Mouse (Mus musculus): Measurements from ENCODE around the gene Nuak2. TPM values are rescaled to one million over a fixed set of nuclear protein-coding genes. Genes with fewer than 3 reads are reported as not detected.
A peak's percentile ranks its signal among the peaks of the same experiment; 100 is the strongest.

Nuak2 gene
- polyA plus RNA-seq, 1 experiment from 2014 or later, result 38.0 TPM

- H3K27me3 ChIP-seq (ENCODE audit: control insufficient read depth, insufficient read depth, low read length), result no peaks in the 10 kb centered on the region
- 63% methylated on average over 6 of the region's 6 CpGs for WGBS
- ATAC-seq (ENCODE audit: low FRiP score, low TSS enrichment), result no peak
These were observed 21.0 kb downstream of the Nuak2 start for GRCm38 (mm10) chr1:132336921-132337320.

GRCm38 (mm10) chr1:132338027-132338660 is 22.2 kb downstream of the Nuak2 start:
- H3K4me1 ChIP-seq (ENCODE audit: control insufficient read depth, insufficient read depth, low read length), result peaks cover 37% of the 10 kb centered on the region
- no peaks in the 10 kb centered on the region for H3K27me3 ChIP-seq (ENCODE audit: control insufficient read depth, insufficient read depth, low read length)
- no peak overlapping the region for H3K4me3 ChIP-seq (replicated peaks; ENCODE audit: low read depth, low read length)
- H3K9ac ChIP-seq (replicated peaks; ENCODE audit: low read length), result no peak overlapping the region
- no peak overlapping the region for H3K27ac ChIP-seq (replicated peaks; ENCODE audit: low read depth, low read length)
- H3K4me2 ChIP-seq (ENCODE audit: low read length), result no peak overlapping the region
- WGBS, result 41% methylated on average over 8 of the region's 8 CpGs
- no peaks in the 10 kb centered on the region for H3K9me3 ChIP-seq (ENCODE audit: control insufficient read depth, low read length)
- H3K36me3 ChIP-seq (ENCODE audit: control insufficient read depth, insufficient read depth, low read length), result no peaks in the 10 kb centered on the region; the same call in 1 of the 2 replicates
- no peak for ATAC-seq (ENCODE audit: low FRiP score, low TSS enrichment)
- DNase-seq, result no peak

More at GRCm38 (mm10) chr1:132336921-132337320, 21.0 kb downstream of the Nuak2 start:
- H3K4me3 ChIP-seq (replicated peaks; ENCODE audit: low read depth, low read length), result no peak overlapping the region
- DNase-seq, result peak; percentile 2
- peaks cover 11% of the 10 kb centered on the region for H3K36me3 ChIP-seq (ENCODE audit: control insufficient read depth, insufficient read depth, low read length)
- no peak overlapping the region for H3K27ac ChIP-seq (replicated peaks; ENCODE audit: low read depth, low read length)
- H3K9ac ChIP-seq (replicated peaks; ENCODE audit: low read length), result no peak overlapping the region
- H3K4me2 ChIP-seq (ENCODE audit: low read length), result no peak overlapping the region
- peaks cover 49% of the 10 kb centered on the region for H3K4me1 ChIP-seq (ENCODE audit: control insufficient read depth, insufficient read depth, low read length)
- H3K9me3 ChIP-seq (ENCODE audit: control insufficient read depth, low read length), result no peaks in the 10 kb centered on the region

GRCm38 (mm10) chr1:132341731-132342501 is 26.0 kb downstream of the Nuak2 start:
- no peaks in the 10 kb centered on the region for H3K36me3 ChIP-seq (ENCODE audit: control insufficient read depth, insufficient read depth, low read length)
- peaks cover 9% of the 10 kb centered on the region; the same call in 1 of the 2 replicates for H3K4me1 ChIP-seq (ENCODE audit: control insufficient read depth, insufficient read depth, low read length)
- no peaks in the 10 kb centered on the region for H3K9me3 ChIP-seq (ENCODE audit: control insufficient read depth, low read length)
- ATAC-seq (ENCODE audit: low FRiP score, low TSS enrichment), result no peak
- no peak overlapping the region for H3K27ac ChIP-seq (replicated peaks; ENCODE audit: low read depth, low read length)
- H3K9ac ChIP-seq (replicated peaks; ENCODE audit: low read length), result no peak overlapping the region
- 79% methylated on average over 5 of the region's 5 CpGs for WGBS
- no peak overlapping the region for H3K4me3 ChIP-seq (replicated peaks; ENCODE audit: low read depth, low read length)
- no peak for DNase-seq
- H3K4me2 ChIP-seq (ENCODE audit: low read length), result no peak overlapping the region
- no peaks in the 10 kb centered on the region for H3K27me3 ChIP-seq (ENCODE audit: control insufficient read depth, insufficient read depth, low read length)

GRCm38 (mm10) chr1:132342518-132342917 is 26.6 kb downstream of the Nuak2 start:
- no peak for ATAC-seq (ENCODE audit: low FRiP score, low TSS enrichment)
- 67% methylated on average over 3 of the region's 3 CpGs for WGBS
- H3K9ac ChIP-seq (replicated peaks; ENCODE audit: low read length), result no peak overlapping the region

GRCm38 (mm10) chr1:132343191-132343590 is 27.3 kb downstream of the Nuak2 start:
- Histone ChIP-seq H3K27me3 (ENCODE audit: control insufficient read depth, insufficient read depth, low read length) (no peaks in the 10 kb centered on the region), H3K4me2 (ENCODE audit: low read length) (no peak overlapping the region), H3K27ac (replicated peaks; ENCODE audit: low read depth, low read length) (no peak overlapping the region), H3K9me3 (ENCODE audit: control insufficient read depth, low read length) (no peaks in the 10 kb centered on the region), H3K4me1 (ENCODE audit: control insufficient read depth, insufficient read depth, low read length) (no peaks in the 10 kb centered on the region), H3K4me3 (replicated peaks; ENCODE audit: low read depth, low read length) (no peak overlapping the region), H3K9ac (replicated peaks; ENCODE audit: low read length) (no peak overlapping the region), H3K36me3 (ENCODE audit: control insufficient read depth, insufficient read depth, low read length) (no peaks in the 10 kb centered on the region)
- DNase-seq (no peak), ATAC-seq (ENCODE audit: low FRiP score, low TSS enrichment) (no peak)
- WGBS, result 95% methylated on average over 2 of the region's 2 CpGs

More at GRCm38 (mm10) chr1:132342518-132342917, 26.6 kb downstream of the Nuak2 start:
- H3K9me3 ChIP-seq (ENCODE audit: control insufficient read depth, low read length), result no peaks in the 10 kb centered on the region
- H3K4me2 ChIP-seq (ENCODE audit: low read length), result no peak overlapping the region
- no peaks in the 10 kb centered on the region for H3K27me3 ChIP-seq (ENCODE audit: control insufficient read depth, insufficient read depth, low read length)
- no peak overlapping the region for H3K4me3 ChIP-seq (replicated peaks; ENCODE audit: low read depth, low read length)
- H3K27ac ChIP-seq (replicated peaks; ENCODE audit: low read depth, low read length), result no peak overlapping the region
- no peak for DNase-seq
- H3K4me1 ChIP-seq (ENCODE audit: control insufficient read depth, insufficient read depth, low read length), result peaks cover 4% of the 10 kb centered on the region; the same call in 1 of the 2 replicates
- H3K36me3 ChIP-seq (ENCODE audit: control insufficient read depth, insufficient read depth, low read length), result no peaks in the 10 kb centered on the region

GRCm38 (mm10) chr1:132343656-132344055 is 27.7 kb downstream of the Nuak2 start:
- ATAC-seq (ENCODE audit: low FRiP score, low TSS enrichment), result no peak

GRCm38 (mm10) chr1:132345514-132345913 is 29.6 kb downstream of the Nuak2 start:
- Histone ChIP-seq H3K9me3 (ENCODE audit: control insufficient read depth, low read length) (no peaks in the 10 kb centered on the region), H3K27me3 (ENCODE audit: control insufficient read depth, insufficient read depth, low read length) (no peaks in the 10 kb centered on the region), H3K4me1 (ENCODE audit: control insufficient read depth, insufficient read depth, low read length) (no peaks in the 10 kb centered on the region), H3K27ac (replicated peaks; ENCODE audit: low read depth, low read length) (no peak overlapping the region), H3K9ac (replicated peaks; ENCODE audit: low read length) (no peak overlapping the region), H3K4me3 (replicated peaks; ENCODE audit: low read depth, low read length) (no peak overlapping the region), H3K36me3 (ENCODE audit: control insufficient read depth, insufficient read depth, low read length) (no peaks in the 10 kb centered on the region), H3K4me2 (ENCODE audit: low read length) (no peak overlapping the region)
- WGBS, result 81% methylated on average over 4 of the region's 4 CpGs
- no peak for DNase-seq
- ATAC-seq (ENCODE audit: low FRiP score, low TSS enrichment), result no peak

More at GRCm38 (mm10) chr1:132343656-132344055, 27.7 kb downstream of the Nuak2 start:
- H3K4me2 ChIP-seq (ENCODE audit: low read length), result no peak overlapping the region
- H3K27ac ChIP-seq (replicated peaks; ENCODE audit: low read depth, low read length), result no peak overlapping the region
- H3K9me3 ChIP-seq (ENCODE audit: control insufficient read depth, low read length), result no peaks in the 10 kb centered on the region
- no peak overlapping the region for H3K4me3 ChIP-seq (replicated peaks; ENCODE audit: low read depth, low read length)
- H3K36me3 ChIP-seq (ENCODE audit: control insufficient read depth, insufficient read depth, low read length), result no peaks in the 10 kb centered on the region
- no peak for DNase-seq
- H3K27me3 ChIP-seq (ENCODE audit: control insufficient read depth, insufficient read depth, low read length), result no peaks in the 10 kb centered on the region
- H3K9ac ChIP-seq (replicated peaks; ENCODE audit: low read length), result no peak overlapping the region
- 80% methylated on average over 1 of the region's 1 CpGs for WGBS
- H3K4me1 ChIP-seq (ENCODE audit: control insufficient read depth, insufficient read depth, low read length), result no peaks in the 10 kb centered on the region

GRCm38 (mm10) chr1:132346134-132346851 is 30.4 kb downstream of the Nuak2 start:
- H3K9ac ChIP-seq (replicated peaks; ENCODE audit: low read length), result no peak overlapping the region
- no peak overlapping the region for H3K4me3 ChIP-seq (replicated peaks; ENCODE audit: low read depth, low read length)
- no peak for ATAC-seq (ENCODE audit: low FRiP score, low TSS enrichment)
- no peaks in the 10 kb centered on the region for H3K4me1 ChIP-seq (ENCODE audit: control insufficient read depth, insufficient read depth, low read length)
- H3K9me3 ChIP-seq (ENCODE audit: control insufficient read depth, low read length), result no peaks in the 10 kb centered on the region
- H3K4me2 ChIP-seq (ENCODE audit: low read length), result no peak overlapping the region
- H3K27me3 ChIP-seq (ENCODE audit: control insufficient read depth, insufficient read depth, low read length), result no peaks in the 10 kb centered on the region
- no peak overlapping the region for H3K27ac ChIP-seq (replicated peaks; ENCODE audit: low read depth, low read length)
- 90% methylated on average over 12 of the region's 12 CpGs for WGBS
- DNase-seq, result no peak
- H3K36me3 ChIP-seq (ENCODE audit: control insufficient read depth, insufficient read depth, low read length), result no peaks in the 10 kb centered on the region
